Mouse (Mus musculus): ENCODE results near the gene Cenpa.

GRCm38 (mm10) chr5:30669496-30669830, 2.9 kb downstream of the Cenpa start:
- TF ChIP-seq CTCF (IDR thresholded peaks at IDR 0.05; ENCODE audit: low read depth) (no peak), EP300 (optimal IDR thresholded peaks at IDR 0.05) (no peak)

All from stomach, postnatal 0 days (tissue).